Mouse (Mus musculus) liver (tissue): ENCODE measurements at regions not wholly inside any gene's neighbourhood (a gene's known extent, or its start where the extent isn't known, plus 50 kb on each side); places are given as distances from the start of the nearest gene placed in this dataset.

Experiments
- DNase-seq: peaks from one replicate; pipeline ENCODE4 v3.0.0-alpha.2; 2020; ENCODE audit warnings: mixed read lengths

DNA sequence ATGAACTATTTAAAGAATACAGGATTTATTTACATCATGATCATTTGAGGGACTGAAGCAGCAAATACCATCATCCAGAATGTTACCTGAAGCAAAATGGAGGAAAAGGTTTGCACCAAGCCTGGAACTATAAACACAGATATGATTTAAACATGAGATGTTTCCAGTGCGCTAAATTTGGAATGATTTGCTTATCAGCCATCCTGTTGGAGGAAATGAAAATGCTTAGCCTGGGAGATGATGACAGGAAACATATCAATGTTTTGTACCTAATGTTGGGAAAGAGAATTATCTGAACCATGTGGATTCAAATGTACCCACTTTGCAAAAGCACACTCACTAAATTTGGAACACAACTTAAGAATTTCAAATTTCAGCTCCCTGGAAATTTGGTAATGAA is 149.3 kb downstream of the Adgra3 start:
- DNase-seq: no peak

DNA sequence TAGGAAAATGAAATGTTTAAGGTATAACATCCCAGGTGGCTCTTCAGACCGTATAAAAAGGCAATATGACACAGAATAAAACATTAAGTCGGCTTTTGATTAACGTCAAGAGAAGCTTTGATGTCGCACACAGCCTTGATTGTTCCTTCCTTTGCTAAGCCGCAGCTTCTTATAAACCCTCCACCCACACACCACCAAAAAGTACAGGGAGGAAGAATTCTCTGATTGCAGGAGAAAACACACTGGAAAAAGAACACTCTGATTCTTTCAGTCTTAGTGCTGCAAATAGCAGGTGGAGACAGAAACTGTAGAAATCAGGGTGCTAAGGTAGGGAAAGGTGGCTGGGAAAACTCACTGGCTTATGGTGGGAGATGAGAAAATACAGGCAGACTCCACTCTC is 162.7 kb downstream of the Adgra3 start:
- DNase-seq: no peak

DNA sequence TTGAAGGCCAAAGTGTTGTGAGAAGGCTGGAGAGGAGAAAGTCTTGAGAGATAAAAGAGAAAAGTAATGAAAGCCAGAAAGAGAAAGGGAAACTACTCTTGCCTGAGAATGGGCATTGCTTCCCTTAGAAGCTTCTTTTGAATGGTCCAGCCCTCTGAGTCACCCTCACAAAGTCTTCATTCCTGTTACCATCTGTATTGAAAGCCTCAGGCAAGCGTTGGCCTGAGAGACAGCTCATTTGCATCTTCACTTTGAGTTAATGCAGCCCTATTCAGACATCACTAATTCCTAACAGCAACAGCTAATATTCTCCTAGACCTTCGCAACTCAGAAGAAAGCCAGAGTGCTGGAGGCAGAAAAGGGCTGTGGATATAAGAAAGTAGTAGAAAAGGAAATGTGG is 178.4 kb downstream of the Adgra3 start:
- DNase-seq: no peak

DNA sequence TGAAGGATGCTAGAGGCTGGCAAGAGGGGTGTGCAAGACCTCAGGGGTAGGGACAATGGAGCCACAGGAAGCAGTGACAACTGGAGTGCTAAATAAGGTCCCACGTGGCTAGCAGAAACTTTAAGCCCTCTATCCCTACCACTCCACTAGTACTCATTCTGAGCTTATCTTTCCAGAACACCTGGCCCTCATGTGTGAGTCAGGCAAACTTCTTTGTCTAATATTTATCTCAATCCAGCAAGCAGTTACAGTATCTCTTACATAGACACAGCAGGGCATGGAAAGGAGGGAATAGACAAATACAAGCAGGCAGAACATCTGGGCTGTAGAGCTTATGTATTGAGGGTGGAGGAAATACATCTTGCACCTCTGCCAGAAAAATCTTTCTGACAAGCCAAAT is 182.6 kb downstream of the Adgra3 start:
- DNase-seq: peak; percentile 3

DNA sequence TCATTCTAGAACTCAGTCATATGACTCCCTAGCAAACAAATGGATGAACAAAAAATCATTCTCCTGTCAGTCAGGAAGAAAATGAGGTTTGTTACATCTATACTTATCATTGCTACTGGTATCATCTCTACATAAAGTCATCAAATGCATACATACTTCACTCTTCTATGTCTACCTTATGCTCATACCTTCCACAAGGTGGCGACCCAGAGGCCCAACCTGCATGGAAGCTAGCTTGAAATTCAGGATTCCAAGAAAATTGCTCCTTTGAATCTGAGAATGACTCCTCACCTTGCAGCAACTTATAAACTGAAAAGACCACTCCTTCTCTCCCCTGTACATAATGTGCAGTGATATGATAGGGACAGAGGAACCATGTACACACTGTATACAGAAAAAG is 201.6 kb downstream of the Adgra3 start:
- peak; percentile 10 for DNase-seq

DNA sequence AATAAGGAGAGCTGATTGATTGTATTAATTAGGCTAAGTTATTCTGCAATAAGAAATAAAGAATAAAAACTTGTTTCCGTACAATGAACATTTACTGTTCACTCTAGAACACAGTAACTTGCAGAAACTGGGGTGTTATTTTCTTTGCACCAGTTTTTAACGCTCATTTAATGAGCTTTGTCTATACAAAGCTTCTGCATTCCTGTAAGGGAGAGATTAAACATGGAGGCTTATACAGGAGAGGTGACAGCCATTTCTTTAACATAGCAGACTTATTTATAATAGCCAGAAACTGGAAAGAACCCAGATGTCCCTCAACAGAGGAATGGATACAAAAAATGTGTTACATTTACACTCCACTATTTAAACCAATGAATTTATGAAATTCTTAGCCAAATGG is 202.8 kb downstream of the Adgra3 start:
- DNase-seq: no peak

DNA sequence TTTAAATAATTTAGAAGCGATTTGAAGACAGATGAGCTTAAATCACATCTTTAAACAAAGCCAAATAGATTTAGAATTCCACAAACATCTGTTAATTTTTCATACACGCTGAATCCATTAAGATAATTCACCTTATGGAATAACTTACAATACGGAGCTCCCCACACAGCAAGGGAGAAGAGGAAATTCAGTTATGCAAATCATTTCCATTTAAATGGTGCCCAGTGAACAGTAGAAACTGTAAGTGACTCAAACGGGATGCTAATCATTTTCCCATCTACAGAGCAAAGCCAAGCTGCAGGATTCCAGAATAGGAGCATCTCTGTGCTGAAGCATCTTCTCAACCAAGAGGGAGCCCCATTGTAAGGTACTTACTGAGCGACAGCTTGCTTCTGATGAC is 210.1 kb downstream of the Adgra3 start:
- DNase-seq: no peak

DNA sequence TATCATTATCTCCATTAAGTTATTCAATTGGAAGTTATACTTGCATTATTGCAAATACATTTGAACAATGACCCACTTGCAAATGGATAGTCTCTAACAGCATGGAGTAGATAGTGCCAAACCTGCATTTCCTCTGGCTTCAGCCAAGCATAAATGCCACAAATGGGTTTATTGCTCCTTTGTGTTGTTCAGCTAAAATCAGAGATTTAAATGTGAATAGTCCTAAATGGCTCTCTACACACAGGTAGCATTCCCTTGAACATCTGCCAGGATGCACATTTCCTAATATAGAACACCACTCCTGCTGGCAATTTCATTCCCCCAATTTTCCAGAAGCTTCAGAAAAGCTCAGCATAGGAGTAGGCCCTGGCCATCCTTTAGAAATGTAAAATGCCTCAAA is 210.6 kb downstream of the Adgra3 start:
- no peak for DNase-seq

DNA sequence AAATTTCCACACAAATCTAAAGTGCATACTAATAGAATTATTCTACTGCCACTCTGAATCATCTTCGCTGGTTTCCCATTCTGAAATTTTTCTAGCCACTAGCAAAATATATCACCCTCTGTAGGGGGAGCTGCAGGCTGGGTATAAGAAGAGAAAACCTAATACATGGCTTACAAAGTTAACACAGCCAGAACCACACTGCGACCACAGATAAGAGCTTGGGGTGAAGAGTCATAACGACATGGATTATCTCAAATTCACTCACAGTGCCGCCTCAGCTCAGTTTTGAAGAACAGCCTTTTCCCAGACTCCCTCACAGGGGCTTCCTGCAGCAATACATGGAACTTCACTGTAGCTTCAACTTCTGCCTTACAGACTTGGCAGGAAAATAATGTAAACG is 240.0 kb downstream of the Adgra3 start:
- no peak for DNase-seq

DNA sequence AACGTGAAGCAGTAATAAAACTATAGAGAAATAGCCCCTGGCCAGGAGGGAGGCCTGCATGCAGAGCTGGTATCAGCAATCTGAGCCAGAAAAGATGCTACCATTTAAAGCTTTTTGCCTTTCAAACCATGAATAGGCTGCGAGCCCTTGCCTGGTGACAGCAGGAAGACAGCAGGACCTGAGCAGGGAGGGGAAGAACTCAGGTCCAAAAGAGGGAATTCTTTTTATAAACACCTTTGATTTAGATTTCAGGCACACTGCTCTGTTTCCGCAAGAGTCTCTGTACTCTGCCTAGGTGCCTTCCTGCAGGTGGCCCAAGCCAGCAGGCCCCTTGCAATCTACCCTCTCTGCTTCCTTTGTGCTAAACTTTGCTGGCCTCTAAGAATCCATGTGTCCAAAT is 242.1 kb downstream of the Adgra3 start:
- DNase-seq: no peak

DNA sequence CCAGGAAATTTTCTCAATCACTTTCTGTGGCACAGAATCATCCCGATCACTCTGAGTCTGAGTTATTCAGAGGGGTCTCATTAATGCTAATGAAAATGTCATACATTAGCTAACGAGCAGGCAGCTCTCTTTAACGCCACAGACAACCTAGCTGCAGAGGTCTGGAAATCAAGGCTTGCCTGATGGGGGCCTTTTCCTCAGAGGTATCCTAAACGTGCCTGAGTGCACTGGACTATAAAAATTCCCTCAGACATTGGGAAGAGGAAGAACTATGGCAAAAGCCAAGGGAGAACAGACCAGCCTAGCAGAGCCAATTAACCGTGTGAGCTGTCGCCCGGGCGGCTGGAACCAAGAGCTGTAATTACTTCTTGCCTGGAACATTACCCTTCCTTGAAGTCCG is 245.5 kb downstream of the Adgra3 start:
- DNase-seq: no peak

DNA sequence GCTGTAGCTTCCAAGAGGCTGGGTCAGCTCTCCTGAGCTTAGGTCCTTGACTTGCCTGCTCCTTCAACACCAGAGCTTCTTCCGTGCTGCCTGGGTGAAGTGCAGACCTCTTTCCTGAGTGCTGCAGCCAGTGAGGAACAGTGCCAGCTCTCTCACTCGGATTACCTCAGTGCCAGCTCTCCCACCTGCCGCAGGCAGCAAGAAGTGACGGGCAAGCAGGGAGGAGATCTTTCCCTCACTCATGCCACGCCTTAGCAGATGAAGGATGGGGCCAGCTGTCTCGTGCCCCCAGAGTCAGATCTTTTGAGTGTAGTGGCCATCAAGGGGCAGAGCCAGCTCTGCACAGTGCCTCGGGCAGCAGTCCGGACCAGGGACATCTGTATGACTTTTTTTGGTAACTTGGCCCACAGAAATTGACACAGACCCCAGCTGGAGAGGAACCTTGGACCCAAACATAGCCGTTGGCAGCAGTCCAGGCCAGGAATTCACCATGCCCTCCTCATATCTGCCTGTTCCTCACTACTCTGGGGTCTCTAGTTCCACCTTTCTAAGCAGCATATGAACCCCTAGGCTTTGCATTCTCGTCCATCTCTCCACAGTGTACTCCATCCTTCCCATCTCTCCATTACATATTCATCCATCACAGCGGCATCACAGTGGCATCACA is 263.9 kb upstream of the Kcnip4 start:
- no peak for DNase-seq

DNA sequence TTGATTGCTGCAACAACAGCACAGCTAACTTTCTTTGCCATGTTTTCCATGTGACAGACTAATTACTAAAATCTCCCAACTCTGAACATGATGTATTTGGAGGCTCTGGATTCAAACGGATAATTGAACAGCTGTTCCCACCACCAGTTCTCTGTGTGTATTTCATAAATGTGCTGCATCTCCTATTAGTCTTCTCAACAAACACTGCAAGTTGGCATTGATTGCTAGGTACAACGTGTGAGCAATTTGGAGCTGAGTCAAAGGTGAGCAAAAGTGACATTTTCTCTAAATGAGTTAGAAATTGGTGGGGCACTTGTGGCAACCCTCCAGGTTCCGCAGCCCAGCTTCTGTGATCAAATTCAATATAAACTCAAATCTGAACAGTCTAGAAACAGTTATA is 259.0 kb upstream of the Kcnip4 start:
- no peak for DNase-seq

DNA sequence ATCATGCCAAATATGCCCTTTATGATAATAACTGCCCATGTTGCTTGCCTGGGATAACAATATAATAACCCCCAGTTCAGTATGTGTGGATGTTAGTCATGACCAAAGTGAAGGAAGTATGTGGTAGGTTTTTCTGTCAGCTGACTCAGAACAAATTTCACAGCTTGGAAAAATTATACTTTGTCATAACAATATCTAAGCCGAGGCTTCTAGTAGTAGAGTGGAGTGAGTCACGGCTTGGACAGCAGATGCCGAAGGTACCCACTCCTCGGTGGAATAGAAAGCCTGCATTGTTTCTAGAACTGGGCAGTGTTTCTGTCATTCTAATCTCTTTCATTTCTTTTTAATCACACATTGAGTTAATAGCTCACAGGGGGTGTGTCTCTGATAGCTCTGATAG is 236.3 kb upstream of the Kcnip4 start:
- no peak for DNase-seq

DNA sequence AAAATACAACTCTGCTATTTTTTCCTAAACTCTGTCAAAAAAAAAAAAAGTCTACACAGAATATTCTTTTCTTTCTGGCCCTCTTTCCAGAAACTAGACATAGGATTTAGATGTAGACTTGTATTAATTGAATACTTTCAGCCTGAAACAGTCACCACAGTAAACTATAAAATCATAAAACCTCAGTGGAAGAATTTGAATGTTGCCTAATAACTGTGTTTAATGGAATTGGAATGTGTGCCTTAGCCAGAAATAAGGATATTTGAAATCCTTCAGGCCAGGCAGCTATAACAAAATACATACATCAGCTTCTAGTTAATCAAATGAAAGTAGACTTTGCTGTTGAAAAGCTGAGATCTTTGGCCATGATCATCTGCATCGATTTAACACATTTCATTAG is 230.8 kb upstream of the Kcnip4 start:
- no peak for DNase-seq

DNA sequence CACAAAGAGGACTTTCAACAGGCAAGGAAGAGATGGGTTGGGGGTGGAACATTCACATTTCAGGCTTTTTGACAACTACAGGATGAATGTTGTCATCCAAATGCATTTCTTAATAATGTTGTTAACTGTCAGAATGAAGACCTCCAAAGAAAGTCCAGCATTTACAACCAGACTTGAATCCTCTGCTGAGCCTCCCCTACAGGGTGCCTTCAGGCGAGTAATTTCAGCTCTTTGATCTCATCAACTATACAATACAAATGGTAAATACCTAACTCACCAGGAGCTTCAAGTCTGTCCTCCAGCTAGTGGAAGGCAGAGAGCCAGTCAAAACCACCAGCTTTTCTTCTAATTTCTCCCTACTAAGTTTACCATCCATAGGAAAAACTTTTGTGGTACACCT is 187.9 kb upstream of the Kcnip4 start:
- DNase-seq: no peak

DNA sequence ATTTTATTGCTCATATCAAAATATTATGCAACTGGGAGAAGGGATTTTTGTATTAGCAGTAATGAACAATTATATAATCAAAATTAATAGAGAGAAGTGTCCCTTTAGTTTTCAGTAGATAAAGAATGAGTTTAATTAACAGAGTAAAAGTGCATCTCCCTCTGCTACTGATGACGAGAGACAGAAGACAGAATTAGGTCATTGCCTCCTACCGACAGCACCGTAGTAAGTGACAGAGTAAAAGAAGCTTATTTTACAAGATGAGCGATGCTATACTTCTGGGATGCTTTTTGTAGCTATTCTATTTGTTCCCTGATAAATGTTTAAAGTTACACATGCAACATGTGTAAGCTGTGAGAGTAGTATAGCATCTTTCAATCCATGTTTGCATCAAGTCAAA is 157.4 kb upstream of the Kcnip4 start:
- no peak for DNase-seq

DNA sequence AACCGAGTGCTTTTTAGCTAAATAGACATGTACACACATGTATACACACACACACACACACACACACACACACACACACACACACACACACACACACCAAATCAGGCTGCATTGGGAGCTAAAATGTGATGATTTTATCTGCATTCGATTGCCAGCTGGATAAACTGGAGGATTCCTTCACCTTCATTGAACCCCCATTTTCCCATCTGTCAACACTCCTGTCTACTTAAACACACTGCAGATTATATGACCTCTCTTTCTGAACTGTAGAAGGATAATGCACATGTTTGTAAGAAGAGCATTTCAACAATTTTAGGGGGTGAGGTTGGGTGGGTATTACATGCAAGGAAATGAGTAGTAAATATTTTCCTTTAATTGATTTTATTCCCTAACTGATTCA is 156.8 kb upstream of the Kcnip4 start:
- no peak for DNase-seq

DNA sequence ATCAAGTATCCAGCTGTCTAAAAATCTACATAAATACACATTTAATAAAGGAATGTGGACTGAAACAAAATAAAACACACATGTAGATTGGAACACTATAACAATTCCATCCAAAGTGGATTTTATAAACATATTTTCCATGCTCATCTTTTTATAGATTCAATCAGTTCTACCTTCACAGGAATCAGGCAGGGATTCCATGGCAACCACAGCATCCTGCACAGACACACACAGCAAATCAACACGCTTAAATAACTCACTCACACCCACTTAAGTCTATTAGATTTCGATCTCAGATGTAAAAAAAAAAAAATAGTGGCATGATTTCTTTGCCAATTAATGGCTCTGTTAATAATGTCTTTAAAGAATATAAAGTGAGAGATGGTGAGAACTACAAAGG is 151.2 kb upstream of the Kcnip4 start:
- DNase-seq: no peak

DNA sequence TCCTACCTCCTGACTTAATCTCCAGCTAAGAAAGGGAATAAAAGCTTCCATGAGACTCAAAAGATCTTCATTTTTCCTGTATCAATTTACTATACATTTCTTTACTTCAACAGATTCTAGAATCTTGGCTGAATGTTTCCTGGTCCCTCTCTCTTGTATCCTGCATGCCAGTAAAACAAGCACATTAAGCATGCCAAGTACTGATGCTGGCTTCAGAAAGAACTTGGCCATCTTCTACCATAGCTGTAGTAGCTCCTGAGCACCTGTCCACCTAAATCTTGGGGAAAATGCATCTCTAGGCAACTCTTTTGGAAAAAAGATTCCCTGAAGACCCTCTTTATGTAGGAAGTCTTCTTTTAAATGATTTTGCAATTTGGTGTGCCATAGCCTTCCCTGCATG is 140.5 kb upstream of the Kcnip4 start:
- DNase-seq: no peak

DNA sequence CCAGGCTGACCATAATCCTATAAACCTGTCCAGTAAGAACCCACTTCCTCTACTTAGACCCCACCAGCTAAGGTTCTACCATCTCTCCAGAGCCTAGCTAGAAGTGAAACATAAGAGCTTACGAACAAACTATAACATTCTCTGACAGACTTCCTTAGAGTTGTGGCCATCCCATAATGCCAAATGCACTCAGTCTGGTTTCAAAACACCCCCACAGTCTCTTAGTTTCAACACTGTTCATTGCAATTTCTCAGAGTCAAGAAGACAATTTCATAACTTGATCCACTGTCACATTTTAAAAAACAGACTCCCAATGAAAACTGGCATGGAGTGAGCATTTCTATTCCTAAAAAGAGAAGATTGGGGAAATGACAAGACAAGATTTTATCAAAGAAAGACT is 139.2 kb upstream of the Kcnip4 start:
- no peak for DNase-seq

DNA sequence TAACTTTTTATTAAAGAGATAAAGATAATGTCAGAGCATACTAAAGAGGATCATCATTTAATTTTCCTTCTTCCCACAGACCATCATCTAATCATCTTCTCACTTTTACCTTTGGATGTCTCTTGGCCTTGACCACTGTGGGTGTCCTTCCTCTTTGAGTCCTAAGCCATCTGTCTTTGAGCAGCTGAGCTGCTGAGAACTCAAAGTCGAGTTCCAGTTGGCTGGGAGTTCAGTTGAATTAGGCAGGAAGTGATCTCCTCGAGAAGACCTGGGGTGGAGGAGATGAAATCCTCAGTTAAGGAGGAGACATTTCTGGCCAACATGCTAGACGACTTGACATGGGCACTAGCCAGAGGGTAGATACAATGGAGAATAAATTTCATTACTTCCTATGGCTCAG is 137.4 kb upstream of the Kcnip4 start:
- DNase-seq: no peak

DNA sequence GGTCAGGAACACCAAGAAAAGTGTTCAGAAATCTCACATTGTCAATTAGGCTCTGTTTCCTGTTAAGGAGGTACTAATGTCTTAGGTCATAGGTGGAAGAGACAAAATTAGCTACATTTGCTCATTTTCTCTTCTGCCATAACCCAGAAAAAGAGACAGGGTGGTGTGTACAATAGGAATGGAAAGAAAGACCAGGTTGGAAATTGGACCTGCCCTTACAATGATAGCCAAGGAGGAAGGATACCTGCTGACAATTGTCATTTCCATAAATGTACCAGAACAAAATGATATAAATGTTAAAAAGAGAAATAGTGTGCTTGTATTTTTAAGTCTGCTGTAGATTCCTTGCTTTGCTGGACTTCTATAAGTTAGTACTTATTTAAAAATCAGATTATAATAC is 135.9 kb upstream of the Kcnip4 start:
- no peak for DNase-seq

DNA sequence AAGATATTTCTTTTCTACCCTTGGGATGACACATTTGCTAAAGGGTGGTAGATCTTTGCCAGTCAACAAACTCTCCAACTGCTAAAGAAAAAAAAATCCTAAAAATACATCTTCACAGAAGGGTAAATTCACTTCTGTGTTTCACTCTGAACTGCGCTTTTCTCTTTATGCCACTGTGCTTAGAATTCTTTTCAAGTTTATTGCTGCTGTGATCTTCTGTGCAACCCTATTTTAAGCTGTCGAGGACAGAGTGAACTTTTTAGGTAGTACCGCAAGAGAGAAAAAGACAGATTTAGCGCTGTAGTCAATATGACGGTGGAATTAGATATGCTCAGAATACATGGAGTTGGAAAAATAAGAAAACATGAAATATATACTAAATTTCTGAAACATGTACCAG is 126.2 kb upstream of the Kcnip4 start:
- DNase-seq: no peak

DNA sequence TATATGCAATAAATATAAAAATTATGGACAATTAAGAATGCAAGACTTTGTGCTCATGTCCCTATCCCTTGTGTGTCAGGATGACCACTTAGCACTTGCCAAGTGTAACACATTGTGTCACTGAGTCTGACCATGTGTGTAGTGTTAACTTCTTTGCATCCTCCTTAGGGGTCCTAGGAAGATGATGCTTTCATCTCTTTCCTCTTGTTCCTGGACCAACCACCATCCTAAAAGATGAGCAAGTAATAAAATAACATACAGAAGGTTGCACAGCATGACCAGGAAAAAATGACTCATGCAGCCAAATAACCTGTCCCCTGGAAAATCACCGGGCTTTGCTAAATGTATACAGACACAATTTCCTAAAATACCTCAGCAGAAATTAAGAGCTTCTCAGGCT is 121.1 kb upstream of the Kcnip4 start:
- no peak for DNase-seq

DNA sequence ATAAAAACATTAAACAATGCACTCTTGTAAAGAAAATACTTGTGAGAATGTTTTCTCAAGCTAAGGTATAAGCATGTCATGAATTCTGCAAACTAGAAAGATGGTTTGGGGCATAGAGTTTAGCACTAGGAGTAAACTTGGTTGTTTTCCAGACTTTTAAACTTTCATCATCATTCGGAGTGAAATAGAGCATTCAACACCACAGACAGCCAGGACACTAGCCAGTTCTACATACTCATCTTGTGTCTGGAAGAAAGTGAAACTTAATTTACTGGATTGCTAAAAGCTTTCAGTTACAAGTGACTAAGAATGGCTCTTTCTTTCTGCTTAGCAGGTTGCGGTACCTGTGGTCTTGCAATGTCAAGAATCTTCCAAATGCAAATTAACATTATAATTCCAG is 119.9 kb upstream of the Kcnip4 start:
- DNase-seq: no peak
